Mouse (Mus musculus) heart, adult 2 months (tissue): ENCODE results near the gene Gm960. TPM values are rescaled to one million over a fixed set of nuclear protein-coding genes. Genes with fewer than 3 reads are reported as not detected.

Experiments
- DNase-seq, 2 experiments: peaks; one replicate each; pipeline ENCODE4 v3.0.0; 2021
- H3K27ac ChIP-seq: fragments of 200-600 bp; 2 replicates; pipeline ENCODE4 v1.8.1; 2022
- H3K27me3 ChIP-seq: fragments of 200-500 bp; 2 replicates; pipeline ENCODE4 v1.6.1; 2012; ENCODE audit warnings: mild to moderate bottlenecking, low read length, inconsistent platforms, mixed read lengths; ENCODE audit not compliant: control insufficient read depth, insufficient read depth
- H3K36me3 ChIP-seq: fragments of 200-500 bp; 2 replicates; pipeline ENCODE4 v1.6.1; 2012; ENCODE audit warnings: low read length, inconsistent platforms; ENCODE audit not compliant: control insufficient read depth, insufficient read depth
- H3K4me1 ChIP-seq: fragments of 200-500 bp; 2 replicates; pipeline ENCODE4 v1.6.1; 2011; ENCODE audit warnings: low read length; ENCODE audit not compliant: control insufficient read depth, insufficient read depth
- H3K4me3 ChIP-seq: fragments of 200-600 bp; 2 replicates; pipeline ENCODE4 v1.8.1; 2022
- H3K79me2 ChIP-seq: fragments of 200-500 bp; replicated peaks from 2 replicates; pipeline ENCODE4 v1.6.1; 2012; ENCODE audit warnings: mild to moderate bottlenecking, inconsistent platforms, low read length, moderate library complexity, mixed read lengths; ENCODE audit not compliant: control insufficient read depth, insufficient read depth
- H3K9ac ChIP-seq: fragments of 200-500 bp; 2 replicates; pipeline ENCODE4 v1.6.1; 2012; ENCODE audit warnings: low read depth, mild to moderate bottlenecking, control low read depth, inconsistent platforms, low read length, mixed read lengths
- CTCF ChIP-seq: fragments of 200-600 bp; IDR thresholded peaks from 2 replicates; pipeline ENCODE4 v1.8.1; 2022; ENCODE audit warnings: antibody characterized with exemption, mild to moderate bottlenecking, moderate library complexity
- EP300 ChIP-seq: fragments of 200-500 bp; IDR thresholded peaks from 2 replicates; pipeline ENCODE4 v1.6.1; 2011; ENCODE audit warnings: low read depth, low read length, control low read depth; ENCODE audit not compliant: insufficient read depth
- POLR2A ChIP-seq: fragments of 200-500 bp; IDR thresholded peaks from 2 replicates; pipeline ENCODE4 v1.6.1; 2011; ENCODE audit warnings: mild to moderate bottlenecking, low read depth, low read length, control low read depth; ENCODE audit not compliant: insufficient read depth
- WGBS: fragments of 180-500 bp; shearing (Covaris S2); methylation state at CpG from one replicate; pipeline ENCODE4 v1.1.7; 2018; 5-methylcytosine and 5-hydroxymethylcytosine counted together
- intact Hi-C: fragments of 180-260 bp; cut with DNase I; formaldehyde crosslinking; loops from one replicate; pipeline ENCODE4 v1.15.1; 2025
- polyA plus RNA-seq: library from polyadenylated mRNA; depleted of rRNA; stranded (reverse); fragments of >200 nt; gene quantifications from 2 replicates; pipeline ENCODE4 v1.2.3, GENCODE M21; 2012
- total RNA-seq, 2 experiments: library from RNA; stranded (reverse); gene quantifications; 2 replicates each; pipeline ENCODE4 v1.2.3; 2021

Gene Gm960
- total and polyA plus RNA-seq, 3 experiments: not detected

DNA sequence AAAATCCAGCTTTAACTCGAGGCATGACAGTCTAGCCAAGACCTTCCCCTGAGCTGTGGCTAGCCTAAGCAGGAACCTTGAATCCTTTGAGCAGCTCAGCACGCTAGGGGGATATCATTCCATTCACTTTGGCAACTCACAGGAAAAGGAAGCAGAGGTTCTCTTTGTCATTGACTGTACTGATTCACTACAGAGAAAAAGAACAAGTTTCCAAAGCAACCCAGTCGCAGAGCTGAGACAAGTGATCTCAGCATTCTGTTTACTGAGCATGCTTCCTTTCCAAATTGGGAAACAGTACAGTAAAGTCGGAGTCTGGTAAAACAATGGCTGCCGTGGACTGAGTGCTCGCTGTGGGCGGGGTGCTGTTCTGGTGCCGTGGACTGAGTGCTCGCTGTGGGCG lies 10.3 kb upstream of the Gm960 start:
- intact Hi-C loops: no loop called here
- WGBS: 45% methylated on average over 10 of the region's 10 CpGs

DNA sequence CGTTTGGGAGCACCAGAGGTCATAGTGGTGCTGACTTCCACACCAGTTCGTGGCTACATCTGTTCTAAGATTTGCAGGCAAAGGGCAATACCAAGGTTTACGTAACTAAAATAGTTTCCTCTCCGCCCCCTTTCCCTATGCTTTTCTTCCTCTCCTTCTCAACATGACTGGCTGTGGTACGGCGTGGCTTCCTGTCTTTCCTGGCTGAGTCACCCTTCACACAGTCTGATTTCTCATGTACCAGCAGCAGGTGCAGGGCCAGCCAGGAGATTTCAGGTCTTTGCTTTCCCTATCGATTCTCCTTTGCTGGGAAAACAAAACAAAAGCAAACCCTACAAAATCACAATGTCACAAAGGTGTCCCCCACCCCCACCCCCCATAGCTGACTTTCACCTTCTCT lies 2.8 kb upstream of the Gm960 start:
- intact Hi-C loops: no loop called here
- Histone ChIP-seq H3K4me1 (peaks cover 2% of the 10 kb centered on the region; the same call in 1 of the 2 replicates), H3K36me3 (no peaks in the 10 kb centered on the region), H3K4me3 (no peak overlapping the region), H3K27me3 (no peaks in the 10 kb centered on the region), H3K79me2 (no peaks in the 10 kb centered on the region), H3K27ac (no peak overlapping the region), H3K9ac (no peak overlapping the region)
- TF ChIP-seq POLR2A: no peak
- TF ChIP-seq CTCF: no peak
- no peak for TF ChIP-seq EP300
- no peak for DNase-seq
- 41% methylated on average over 7 of the region's 7 CpGs for WGBS

More for the DNA sequence above, 10.3 kb upstream of the Gm960 start:
- H3K4me3 ChIP-seq: no peak overlapping the region
- H3K27me3 ChIP-seq: peaks cover 7% of the 10 kb centered on the region
- no peak for TF ChIP-seq POLR2A
- no peak for TF ChIP-seq EP300
- TF ChIP-seq CTCF: no peak
- H3K36me3 ChIP-seq: no peaks in the 10 kb centered on the region
- no peaks in the 10 kb centered on the region for H3K79me2 ChIP-seq
- H3K9ac ChIP-seq: no peak overlapping the region
- no peaks in the 10 kb centered on the region for H3K4me1 ChIP-seq
- no peak for DNase-seq
- no peak overlapping the region for H3K27ac ChIP-seq

- Histone ChIP-seq H3K79me2 (no peaks in the 10 kb centered on the region), H3K36me3 (no peaks in the 10 kb centered on the region), H3K4me1 (peaks cover 2% of the 10 kb centered on the region; the same call in 1 of the 2 replicates), H3K27me3 (no peaks in the 10 kb centered on the region), H3K27ac (no peak overlapping the region), H3K4me3 (no peak overlapping the region), H3K9ac (no peak overlapping the region)
- no peak for TF ChIP-seq EP300
- no peak for TF ChIP-seq CTCF
- no peak for TF ChIP-seq POLR2A
- intact Hi-C loops: no loop called here
- 70% methylated on average over 8 of the region's 8 CpGs for WGBS
- DNase-seq: no peak
These were observed 2.2 kb upstream of the Gm960 start for GRCm38 (mm10) chr19:4700656-4701055.

- no peaks in the 10 kb centered on the region for H3K27me3 ChIP-seq
- intact Hi-C loops: no loop called here
These were observed 1.4 kb upstream of the Gm960 start for GRCm38 (mm10) chr19:4699821-4700220.

GRCm38 (mm10) chr19:4698856-4699255 lies 388 bp upstream of the Gm960 start:
- Histone ChIP-seq H3K9ac (no peak overlapping the region), H3K79me2 (no peaks in the 10 kb centered on the region), H3K4me3 (no peak overlapping the region; the same call in 1 of the 2 replicates), H3K27ac (no peak overlapping the region), H3K36me3 (no peaks in the 10 kb centered on the region), H3K27me3 (no peaks in the 10 kb centered on the region), H3K4me1 (peaks cover 2% of the 10 kb centered on the region; the same call in 1 of the 2 replicates)
- TF ChIP-seq EP300 (no peak), POLR2A (no peak), CTCF (no peak)
- intact Hi-C loops: no loop called here
- 36% methylated on average over 8 of the region's 8 CpGs for WGBS
- no peak for DNase-seq

More at GRCm38 (mm10) chr19:4699821-4700220, 1.4 kb upstream of the Gm960 start:
- no peaks in the 10 kb centered on the region for H3K79me2 ChIP-seq
- H3K9ac ChIP-seq: no peak overlapping the region
- no peak overlapping the region for H3K27ac ChIP-seq
- DNase-seq: no peak
- 82% methylated on average over 5 of the region's 5 CpGs for WGBS
- TF ChIP-seq POLR2A: no peak
- no peak for TF ChIP-seq CTCF
- no peak for TF ChIP-seq EP300
- H3K36me3 ChIP-seq: no peaks in the 10 kb centered on the region
- peaks cover 2% of the 10 kb centered on the region; the same call in 1 of the 2 replicates for H3K4me1 ChIP-seq
- H3K4me3 ChIP-seq: no peak overlapping the region

GRCm38 (mm10) chr19:4697721-4698120 lies 747 bp downstream of the Gm960 start:
- TF ChIP-seq CTCF (no peak), EP300 (no peak), POLR2A (no peak)
- Histone ChIP-seq H3K79me2 (no peaks in the 10 kb centered on the region), H3K4me1 (peaks cover 2% of the 10 kb centered on the region; the same call in 1 of the 2 replicates), H3K36me3 (no peaks in the 10 kb centered on the region), H3K27ac (no peak overlapping the region), H3K27me3 (peaks cover 2% of the 10 kb centered on the region; the same call in 1 of the 2 replicates), H3K9ac (no peak overlapping the region), H3K4me3 (no peak overlapping the region; the same call in 1 of the 2 replicates)
- 71% methylated on average over 9 of the region's 9 CpGs for WGBS
- DNase-seq: no peak
- intact Hi-C loops: no loop called here
